Mouse (Mus musculus): ENCODE measurements around the gene Gpr135. TPM values are rescaled to one million over a fixed set of nuclear protein-coding genes. Genes with fewer than 3 reads are reported as not detected.

The Gpr135 gene
- total and polyA plus RNA-seq, 3 experiments: 0.19 to 0.92 TPM; not detected in 1

DNA sequence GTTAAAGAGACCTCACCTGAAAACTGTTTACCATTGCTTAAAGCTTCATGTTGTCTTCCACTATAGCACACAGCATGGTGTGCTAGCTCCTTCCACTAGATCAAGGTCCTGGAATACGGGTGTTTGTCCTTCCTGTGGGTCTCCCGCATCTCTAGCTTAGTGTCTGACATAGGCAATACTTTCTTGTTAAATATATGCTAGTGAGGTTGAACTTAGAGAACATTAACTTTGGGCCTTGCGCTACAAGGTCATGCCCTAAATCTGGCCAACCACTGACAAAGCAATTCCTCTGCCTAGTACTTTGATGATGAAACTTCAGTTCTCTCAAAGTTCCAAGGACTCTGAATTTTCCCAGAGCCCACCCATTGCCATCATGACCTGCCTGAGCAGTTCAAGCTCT lies 7.3 kb upstream of the Gpr135 start:
- TF ChIP-seq USF2 (IDR thresholded peaks at IDR 0.05; ENCODE audit: borderline replicate concordance in 1 of 2, insufficient read depth in 1 of 2, low read depth in 1 of 2, low read length in 2 of 2) (no peak), SMC3 (IDR thresholded peaks at IDR 0.05; ENCODE audit: low read depth, low read length) (no peak), ZC3H11A (IDR thresholded peaks at IDR 0.05; ENCODE audit: low read depth, low read length) (no peak), KAT2A (conservative IDR thresholded peaks at IDR 0.05; ENCODE audit: low read depth, low read length) (no peak), UBTF (IDR thresholded peaks at IDR 0.05; ENCODE audit: borderline replicate concordance, insufficient read depth, low read depth, low read length) (no peak), RAD21 (IDR thresholded peaks at IDR 0.05; ENCODE audit: low read depth, low read length) (no peak), POLR2A (IDR thresholded peaks at IDR 0.05; ENCODE audit: control insufficient read depth in 1 of 2, insufficient read depth in 1 of 2, low read depth in 1 of 2, low read length in 2 of 2, poor library complexity in 1 of 2) (no peak), MEF2A (IDR thresholded peaks at IDR 0.05; ENCODE audit: extremely low read depth, insufficient replicate concordance, low read depth, low read length, poor library complexity, severe bottlenecking) (no peak), MAX (IDR thresholded peaks at IDR 0.05; ENCODE audit: low read length) (no peak), CHD2 (IDR thresholded peaks at IDR 0.05; ENCODE audit: low read length) (no peak), ZMIZ1 (IDR thresholded peaks at IDR 0.05; ENCODE audit: low read depth, low read length) (no peak), SIN3A (IDR thresholded peaks at IDR 0.05; ENCODE audit: low read length) (no peak), POLR2AphosphoS5 (IDR thresholded peaks at IDR 0.05; ENCODE audit: borderline replicate concordance, low read depth, low read length) (no peak), EP300 (IDR thresholded peaks at IDR 0.05; ENCODE audit: low read depth in 1 of 2, low read length in 2 of 2) (no peak), E2F4 (IDR thresholded peaks at IDR 0.05; ENCODE audit: borderline replicate concordance, low read depth, low read length) (no peak), NELFE (IDR thresholded peaks at IDR 0.05; ENCODE audit: low read depth, low read length) (no peak), BHLHE40 (IDR thresholded peaks at IDR 0.05; ENCODE audit: borderline replicate concordance, low read depth, low read length) (no peak), MYC (IDR thresholded peaks at IDR 0.05; ENCODE audit: low read depth, low read length) (no peak), TBP (IDR thresholded peaks at IDR 0.05; ENCODE audit: low read depth, low read length) (no peak), RCOR1 (IDR thresholded peaks at IDR 0.05; ENCODE audit: low read depth, low read length) (no peak)
- no peaks in the 10 kb centered on the region for H3K79me2 ChIP-seq (ENCODE audit: control insufficient read depth, insufficient read depth, low read length, poor library complexity)
- H3K9me3 ChIP-seq (replicated peaks; ENCODE audit: insufficient read depth, low read length): no peaks in the 10 kb centered on the region
- H3K4me1 ChIP-seq (ENCODE audit: control insufficient read depth in 1 of 2, insufficient read depth in 2 of 2, low read length in 2 of 2): no peaks in the 10 kb centered on the region
- H3K36me3 ChIP-seq (ENCODE audit: control insufficient read depth in 1 of 2, insufficient read depth in 2 of 2, low read length in 2 of 2): no peaks in the 10 kb centered on the region
- H3K27ac ChIP-seq (ENCODE audit: control insufficient read depth, low read depth, low read length): no peak overlapping the region
- no peak overlapping the region for H3K9ac ChIP-seq (ENCODE audit: control insufficient read depth, low read depth, low read length, poor library complexity, severe bottlenecking)
- no peak overlapping the region for H3K4me3 ChIP-seq (ENCODE audit: control insufficient read depth in 1 of 2, insufficient read depth in 1 of 2, low read depth in 2 of 2, low read length in 2 of 2)
- H3K27me3 ChIP-seq (ENCODE audit: control insufficient read depth in 1 of 2, insufficient read depth in 2 of 2, low read length in 2 of 2): no peaks in the 10 kb centered on the region
- DNase-seq (ENCODE audit: low read depth, low spot score): no peak

DNA sequence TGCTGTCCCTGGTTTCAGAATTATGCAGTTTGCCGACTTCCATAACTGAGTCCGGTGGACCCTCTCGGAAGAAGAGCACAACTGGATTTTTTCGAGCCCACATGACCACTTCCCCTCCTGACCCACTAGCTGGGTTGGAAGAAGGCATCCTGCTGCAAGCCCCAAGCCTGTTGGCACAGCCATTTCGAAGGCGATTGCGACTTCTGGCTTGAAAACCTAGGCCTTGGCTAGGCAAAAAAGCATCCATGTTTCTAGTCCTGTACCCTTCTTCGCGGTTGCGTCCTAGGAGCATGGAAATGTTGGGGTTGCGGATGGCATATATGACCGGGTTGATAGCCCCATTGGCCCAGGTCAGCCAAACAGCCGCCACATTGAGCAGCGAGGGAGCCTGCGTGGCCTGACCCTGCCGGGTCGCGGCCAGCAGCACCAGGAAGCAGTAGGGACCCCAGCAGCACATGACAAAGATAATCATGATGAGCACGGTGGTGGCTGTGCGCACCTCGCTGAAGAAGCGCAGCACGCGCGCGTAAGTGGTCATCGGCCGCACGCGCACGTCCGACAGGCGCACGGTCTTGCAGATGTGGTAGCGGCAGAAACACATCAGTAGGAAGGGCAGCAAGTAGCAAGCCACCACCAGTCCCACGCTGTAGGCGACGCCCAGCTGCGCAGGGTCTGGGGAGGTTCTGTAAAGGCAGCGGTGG lies 1.1 kb downstream of the Gpr135 start:
- H3K9me3 ChIP-seq (replicated peaks; ENCODE audit: insufficient read depth, low read length): no peaks in the 10 kb centered on the region
- no peaks in the 10 kb centered on the region for H3K79me2 ChIP-seq (ENCODE audit: control insufficient read depth, insufficient read depth, low read length, poor library complexity)
- H3K27ac ChIP-seq (ENCODE audit: control insufficient read depth, low read depth, low read length): no peak overlapping the region
- TF ChIP-seq POLR2A (IDR thresholded peaks at IDR 0.05; ENCODE audit: control insufficient read depth in 1 of 2, insufficient read depth in 1 of 2, low read depth in 1 of 2, low read length in 2 of 2, poor library complexity in 1 of 2) (0 out of 4 replicates have a peak, but pooled peaks of 1 of the 2 experiments have one; percentile 27), SMC3 (IDR thresholded peaks at IDR 0.05; ENCODE audit: low read depth, low read length) (no peak)
- no peak overlapping the region for H3K4me3 ChIP-seq (ENCODE audit: control insufficient read depth in 1 of 2, insufficient read depth in 1 of 2, low read depth in 2 of 2, low read length in 2 of 2)
- no peaks in the 10 kb centered on the region for H3K36me3 ChIP-seq (ENCODE audit: control insufficient read depth in 1 of 2, insufficient read depth in 2 of 2, low read length in 2 of 2)
- H3K27me3 ChIP-seq (ENCODE audit: control insufficient read depth in 1 of 2, insufficient read depth in 2 of 2, low read length in 2 of 2): no peaks in the 10 kb centered on the region
- H3K4me1 ChIP-seq (ENCODE audit: control insufficient read depth in 1 of 2, insufficient read depth in 2 of 2, low read length in 2 of 2): no peaks in the 10 kb centered on the region
- H3K9ac ChIP-seq (ENCODE audit: control insufficient read depth, low read depth, low read length, poor library complexity, severe bottlenecking): no peak overlapping the region
- DNase-seq (ENCODE audit: low read depth, low spot score): no peak

All from MEL (cell line).